Mouse (Mus musculus) heart, embryonic 10.5 days (tissue): ENCODE measurements around the gene Aasdhppt. TPM values are rescaled to one million over a fixed set of nuclear protein-coding genes. Genes with fewer than 3 reads are reported as not detected.

Experiments used
- DNase-seq: peaks from one replicate; pipeline ENCODE4 v3.0.0-alpha.2; 2017; ENCODE audit warnings: low spot score
- H3K27ac ChIP-seq: fragments of 300-500 bp; sonication (generic); 2 replicates; pipeline ENCODE4 v1.5.1; 2016; ENCODE audit warnings: mild to moderate bottlenecking
- H3K27me3 ChIP-seq: fragments of 300-500 bp; sonication (generic); 2 replicates; pipeline ENCODE4 v1.6.1; 2016; ENCODE audit warnings: mild to moderate bottlenecking; ENCODE audit not compliant: poor library complexity, insufficient read depth, severe bottlenecking
- H3K36me3 ChIP-seq: fragments of 300-500 bp; sonication (generic); 2 replicates; pipeline ENCODE4 v1.6.1; 2016; ENCODE audit warnings: mild to moderate bottlenecking, moderate library complexity
- H3K4me1 ChIP-seq: fragments of 300-500 bp; sonication (generic); 2 replicates; pipeline ENCODE4 v1.6.1; 2016; ENCODE audit warnings: mild to moderate bottlenecking
- H3K4me3 ChIP-seq: fragments of 300-500 bp; sonication (generic); 2 replicates; pipeline ENCODE4 v1.5.1; 2016; ENCODE audit warnings: mild to moderate bottlenecking, moderate library complexity
- H3K9me3 ChIP-seq: fragments of 300-500 bp; sonication (generic); 2 replicates; pipeline ENCODE4 v1.6.1; 2016; ENCODE audit warnings: mild to moderate bottlenecking, moderate library complexity
- WGBS: fragments of 180-500 bp; shearing (Covaris S2); methylation state at CpG from one replicate; pipeline ENCODE4 v1.1.7; 2016; 5-methylcytosine and 5-hydroxymethylcytosine counted together
- microRNA-seq: library from miRNA; unstranded; fragments of <30 nt; microRNA quantifications from one replicate; pipeline ENCODE4, GENCODE M21; 2017
- polyA plus RNA-seq: library from polyadenylated mRNA; unstranded; fragments of >200 nt; fragmentation: Nextera tagmentation; extraction: Ambion mirVana; gene quantifications from 2 replicates; pipeline ENCODE4 v1.2.1, GENCODE M21; 2016

Gene Aasdhppt
- polyA plus RNA-seq, 1 experiment from 2014 or later: 31.5 TPM

DNA sequence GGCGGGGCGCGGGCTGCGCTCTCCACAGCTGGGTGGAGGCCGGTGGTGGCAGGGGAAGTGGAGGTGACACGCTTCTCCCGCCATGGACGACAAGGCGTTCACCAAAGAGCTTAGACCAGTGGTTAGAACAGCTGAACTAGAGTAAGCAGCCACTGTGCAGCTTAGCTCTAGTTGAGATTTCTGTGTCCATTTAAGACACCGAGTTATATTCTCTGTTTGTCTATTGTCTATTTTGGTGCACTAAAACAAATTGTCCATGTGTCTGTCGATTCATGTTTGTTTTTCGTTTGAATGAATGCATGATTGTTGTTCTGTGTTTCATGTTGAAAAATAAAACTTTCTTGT is 48.6 kb downstream of the Aasdhppt start:
- H3K4me3 ChIP-seq: peak overlapping the region; percentile 42
- no peak for DNase-seq
- no peaks in the 10 kb centered on the region for H3K4me1 ChIP-seq
- no peaks in the 10 kb centered on the region for H3K36me3 ChIP-seq
- no peaks in the 10 kb centered on the region for H3K27me3 ChIP-seq
- peaks cover 14% of the 10 kb centered on the region for H3K9me3 ChIP-seq
- WGBS: 58% methylated on average over 12 of the region's 12 CpGs
- H3K27ac ChIP-seq: no peak overlapping the region

GRCm38 (mm10) chr9:4259841-4260745 is 49.2 kb downstream of the Aasdhppt start:
- Histone ChIP-seq H3K4me3 (peak overlapping the region; percentile 42), H3K27me3 (no peaks in the 10 kb centered on the region), H3K27ac (no peak overlapping the region), H3K4me1 (no peaks in the 10 kb centered on the region), H3K9me3 (peaks cover 14% of the 10 kb centered on the region), H3K36me3 (no peaks in the 10 kb centered on the region)
- DNase-seq: peak; percentile 83
- WGBS: 45% methylated on average over 65 of the region's 65 CpGs

DNA sequence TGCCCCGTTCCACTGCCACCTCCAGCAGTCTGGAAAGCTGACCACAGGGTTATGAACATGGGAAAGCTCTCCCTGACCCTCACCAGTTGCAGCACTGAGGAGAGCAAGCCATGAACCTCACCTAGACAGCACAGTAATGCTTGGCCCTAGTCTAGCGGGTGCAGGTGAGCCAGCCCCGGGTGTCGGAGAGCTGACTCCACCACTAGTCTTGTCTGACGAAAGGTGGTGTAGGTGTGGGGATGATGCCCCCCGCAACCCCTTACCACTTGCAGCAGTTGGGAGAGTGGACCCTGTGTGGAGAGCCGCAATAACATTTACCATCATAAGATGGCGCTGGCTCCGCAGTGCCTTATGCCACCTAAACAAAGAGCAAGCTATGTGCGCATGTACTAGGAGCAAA is 50.2 kb downstream of the Aasdhppt start:
- H3K36me3 ChIP-seq: no peaks in the 10 kb centered on the region
- peaks cover 14% of the 10 kb centered on the region for H3K9me3 ChIP-seq
- 90% methylated on average over 10 of the region's 10 CpGs for WGBS
- DNase-seq: no peak
- no peak overlapping the region for H3K4me3 ChIP-seq
- H3K27me3 ChIP-seq: no peaks in the 10 kb centered on the region
- no peak overlapping the region for H3K27ac ChIP-seq
- H3K4me1 ChIP-seq: no peaks in the 10 kb centered on the region

Small RNAs within 50 kb of the gene (microRNA-seq; reads per million reads assigned to microRNA genes)
- gene Gm22195: not detected

Other genes with a start within 250 kb of the Aasdhppt start
- gene Kbtbd3, start 362 bp upstream of the Aasdhppt start, polyA plus RNA-seq: 6.0 and 6.3 TPM in 2 replicates
- 41.2 and 43.1 TPM in 2 replicates for gene Msantd4, start 67.1 kb upstream of the Aasdhppt start, polyA plus RNA-seq